Mouse (Mus musculus): Measurements from ENCODE around the gene Hmcn2. TPM values are rescaled to one million over a fixed set of nuclear protein-coding genes. Genes with fewer than 3 reads are reported as not detected.
A peak's percentile ranks its signal among the peaks of the same experiment; 100 is the strongest.

Hmcn2 gene
- total and polyA plus RNA-seq, 2 experiments from 2014 or later = 0.24 to 0.33 TPM

GRCm38 (mm10) chr2:31356771-31357170 lies 42.6 kb downstream of the Hmcn2 start:
- H3K4me3 ChIP-seq (ENCODE audit: low read depth, low read length) = no peak overlapping the region
- no peak for DNase-seq
- no peaks in the 10 kb centered on the region for H3K27me3 ChIP-seq (ENCODE audit: insufficient read depth, low read length)
- TF ChIP-seq CTCF (IDR thresholded peaks at IDR 0.05; ENCODE audit: low read depth) = no peak
- H3K9ac ChIP-seq = no peak overlapping the region
- no peak for ATAC-seq
- H3K4me1 ChIP-seq (ENCODE audit: insufficient read depth) = no peaks in the 10 kb centered on the region
- H3K9me3 ChIP-seq (ENCODE audit: low read length) = no peaks in the 10 kb centered on the region
- H3K36me3 ChIP-seq (ENCODE audit: insufficient read depth) = no peaks in the 10 kb centered on the region
- WGBS = 85% methylated on average over 5 of the region's 5 CpGs
- H3K27ac ChIP-seq (ENCODE audit: low read depth, low read length) = no peak overlapping the region
- H3K4me2 ChIP-seq (ENCODE audit: low read depth) = no peak overlapping the region

GRCm38 (mm10) chr2:31359316-31359715 lies 45.1 kb downstream of the Hmcn2 start:
- WGBS = 76% methylated on average over 7 of the region's 7 CpGs
- H3K9me3 ChIP-seq (ENCODE audit: low read length) = no peaks in the 10 kb centered on the region
- H3K4me2 ChIP-seq (ENCODE audit: low read depth) = no peak overlapping the region
- TF ChIP-seq CTCF (IDR thresholded peaks at IDR 0.05; ENCODE audit: low read depth) = no peak
- DNase-seq (no peak), ATAC-seq (no peak)
- no peaks in the 10 kb centered on the region for H3K27me3 ChIP-seq (ENCODE audit: insufficient read depth, low read length)
- H3K9ac ChIP-seq = no peak overlapping the region
- no peaks in the 10 kb centered on the region for H3K36me3 ChIP-seq (ENCODE audit: insufficient read depth)
- H3K4me1 ChIP-seq (ENCODE audit: insufficient read depth) = no peaks in the 10 kb centered on the region
- H3K27ac ChIP-seq (ENCODE audit: low read depth, low read length) = no peak overlapping the region
- no peak overlapping the region for H3K4me3 ChIP-seq (ENCODE audit: low read depth, low read length)

GRCm38 (mm10) chr2:31367186-31367585 lies 53.0 kb downstream of the Hmcn2 start:
- Histone ChIP-seq H3K27ac (ENCODE audit: low read depth, low read length) (no peak overlapping the region), H3K4me2 (ENCODE audit: low read depth) (no peak overlapping the region), H3K4me1 (ENCODE audit: insufficient read depth) (no peaks in the 10 kb centered on the region), H3K36me3 (ENCODE audit: insufficient read depth) (no peaks in the 10 kb centered on the region), H3K4me3 (ENCODE audit: low read depth, low read length) (no peak overlapping the region), H3K9me3 (ENCODE audit: low read length) (no peaks in the 10 kb centered on the region), H3K27me3 (ENCODE audit: insufficient read depth, low read length) (no peaks in the 10 kb centered on the region), H3K9ac (no peak overlapping the region)
- TF ChIP-seq CTCF (IDR thresholded peaks at IDR 0.05; ENCODE audit: low read depth) = no peak
- DNase-seq (no peak), ATAC-seq (no peak)
- 70% methylated on average over 7 of the region's 7 CpGs for WGBS

- H3K9ac ChIP-seq = no peak overlapping the region
- WGBS = 91% methylated on average over 9 of the region's 9 CpGs
- TF ChIP-seq CTCF (IDR thresholded peaks at IDR 0.05; ENCODE audit: low read depth) = no peak
- H3K27ac ChIP-seq (ENCODE audit: low read depth, low read length) = no peak overlapping the region
- DNase-seq (no peak), ATAC-seq (no peak)
- H3K36me3 ChIP-seq (ENCODE audit: insufficient read depth) = no peaks in the 10 kb centered on the region
- no peak overlapping the region for H3K4me3 ChIP-seq (ENCODE audit: low read depth, low read length)
- no peaks in the 10 kb centered on the region for H3K9me3 ChIP-seq (ENCODE audit: low read length)
- no peaks in the 10 kb centered on the region for H3K27me3 ChIP-seq (ENCODE audit: insufficient read depth, low read length)
- no peak overlapping the region for H3K4me2 ChIP-seq (ENCODE audit: low read depth)
- 0 out of 2 replicates have a peak, but pooled peaks cover 5% of the 10 kb centered on the region for H3K4me1 ChIP-seq (ENCODE audit: insufficient read depth)
Measured at GRCm38 (mm10) chr2:31371396-31371795, 57.2 kb downstream of the Hmcn2 start.

GRCm38 (mm10) chr2:31372186-31372585 lies 58.0 kb downstream of the Hmcn2 start:
- H3K27me3 ChIP-seq (ENCODE audit: insufficient read depth, low read length) = no peaks in the 10 kb centered on the region
- 98% methylated on average over 4 of the region's 4 CpGs for WGBS
- H3K9ac ChIP-seq = no peak overlapping the region
- H3K4me1 ChIP-seq (ENCODE audit: insufficient read depth) = 0 out of 2 replicates have a peak, but pooled peaks cover 5% of the 10 kb centered on the region
- TF ChIP-seq CTCF (IDR thresholded peaks at IDR 0.05; ENCODE audit: low read depth) = 0 out of 2 replicates have a peak, but pooled peaks have one; percentile 6
- no peak overlapping the region for H3K27ac ChIP-seq (ENCODE audit: low read depth, low read length)
- ATAC-seq (no peak), DNase-seq (no peak)
- H3K4me3 ChIP-seq (ENCODE audit: low read depth, low read length) = no peak overlapping the region
- H3K9me3 ChIP-seq (ENCODE audit: low read length) = no peaks in the 10 kb centered on the region
- H3K4me2 ChIP-seq (ENCODE audit: low read depth) = no peak overlapping the region
- H3K36me3 ChIP-seq (ENCODE audit: insufficient read depth) = no peaks in the 10 kb centered on the region

- Histone ChIP-seq H3K4me3 (ENCODE audit: low read depth, low read length) (no peak overlapping the region), H3K9ac (no peak overlapping the region), H3K9me3 (ENCODE audit: low read length) (no peaks in the 10 kb centered on the region), H3K4me1 (ENCODE audit: insufficient read depth) (0 out of 2 replicates have a peak, but pooled peaks cover 5% of the 10 kb centered on the region), H3K27me3 (ENCODE audit: insufficient read depth, low read length) (no peaks in the 10 kb centered on the region), H3K27ac (ENCODE audit: low read depth, low read length) (no peak overlapping the region), H3K36me3 (ENCODE audit: insufficient read depth) (no peaks in the 10 kb centered on the region), H3K4me2 (ENCODE audit: low read depth) (no peak overlapping the region)
- TF ChIP-seq CTCF (IDR thresholded peaks at IDR 0.05; ENCODE audit: low read depth) = no peak
- ATAC-seq (no peak), DNase-seq (peak; percentile 37)
- WGBS = 72% methylated on average over 1 of the region's 1 CpGs
Measured at GRCm38 (mm10) chr2:31374415-31374814, 60.2 kb downstream of the Hmcn2 start.

GRCm38 (mm10) chr2:31376057-31376456 lies 61.8 kb downstream of the Hmcn2 start:
- H3K9ac ChIP-seq = no peak overlapping the region
- WGBS = 59% methylated on average over 3 of the region's 3 CpGs
- H3K27ac ChIP-seq (ENCODE audit: low read depth, low read length) = no peak overlapping the region
- H3K36me3 ChIP-seq (ENCODE audit: insufficient read depth) = no peaks in the 10 kb centered on the region
- 0 out of 2 replicates have a peak, but pooled peaks cover 5% of the 10 kb centered on the region for H3K4me1 ChIP-seq (ENCODE audit: insufficient read depth)
- no peak overlapping the region for H3K4me2 ChIP-seq (ENCODE audit: low read depth)
- no peak overlapping the region for H3K4me3 ChIP-seq (ENCODE audit: low read depth, low read length)
- no peak for ATAC-seq
- H3K9me3 ChIP-seq (ENCODE audit: low read length) = no peaks in the 10 kb centered on the region
- TF ChIP-seq CTCF (IDR thresholded peaks at IDR 0.05; ENCODE audit: low read depth) = no peak
- no peaks in the 10 kb centered on the region for H3K27me3 ChIP-seq (ENCODE audit: insufficient read depth, low read length)
- no peak for DNase-seq

Measured in forebrain, postnatal 0 days (tissue).